Mouse (Mus musculus) MEL (cell line): ENCODE data around the gene Gm3045. TPM values are rescaled to one million over a fixed set of nuclear protein-coding genes. Genes with fewer than 3 reads are reported as not detected.

Source experiments
- DNase-seq: peaks from one replicate; pipeline ENCODE4 v3.0.0; 2011; ENCODE audit warnings: low read depth, low spot score
- H3K27ac ChIP-seq: 2 replicates; pipeline ENCODE4 v1.5.1; 2012; ENCODE audit warnings: low read depth, mild to moderate bottlenecking, control low read depth, low read length, moderate library complexity; ENCODE audit not compliant: control insufficient read depth
- H3K27me3 ChIP-seq, 2 experiments: fragments of 150-350 bp in 1 of 2; sonication (generic) in 1 of 2; 2 replicates each; pipeline ENCODE4 v1.6.1; 2012; ENCODE audit warnings: low read length in 2 of 2, mild to moderate bottlenecking in 2 of 2, improper control_type of control experiment in 1 of 2, moderate library complexity in 1 of 2; ENCODE audit not compliant: insufficient read depth in 2 of 2, control insufficient read depth in 1 of 2
- H3K36me3 ChIP-seq, 2 experiments: 2 replicates each; pipeline ENCODE4 v1.6.1; 2012 to 2014; ENCODE audit warnings: low read length in 2 of 2, improper control_type of control experiment in 1 of 2, inconsistent platforms in 1 of 2, mild to moderate bottlenecking in 1 of 2; ENCODE audit not compliant: insufficient read depth in 2 of 2, control insufficient read depth in 1 of 2
- H3K4me1 ChIP-seq, 2 experiments: fragments of 150-350 bp in 1 of 2; sonication (generic) in 1 of 2; 2 replicates each; pipeline ENCODE4 v1.6.1; 2012; ENCODE audit warnings: low read length in 2 of 2, improper control_type of control experiment in 1 of 2, mild to moderate bottlenecking in 1 of 2; ENCODE audit not compliant: insufficient read depth in 2 of 2, control insufficient read depth in 1 of 2
- H3K4me3 ChIP-seq, 2 experiments: fragments of 150-350 bp in 1 of 2; sonication (generic) in 1 of 2; 2 replicates each; pipeline ENCODE4 v1.5.1; 2012; ENCODE audit warnings: low read depth in 2 of 2, low read length in 2 of 2, mild to moderate bottlenecking in 2 of 2, moderate library complexity in 2 of 2, control low read depth in 1 of 2, improper control_type of control experiment in 1 of 2; ENCODE audit not compliant: control insufficient read depth in 1 of 2, insufficient read depth in 1 of 2
- H3K79me2 ChIP-seq: 2 replicates; pipeline ENCODE4 v1.6.1; 2012; ENCODE audit warnings: mild to moderate bottlenecking, low read length, moderate library complexity; ENCODE audit not compliant: control insufficient read depth, poor library complexity, insufficient read depth
- H3K9ac ChIP-seq: 2 replicates; pipeline ENCODE4 v1.6.1; 2012; ENCODE audit warnings: low read depth, mild to moderate bottlenecking, control low read depth, low read length, moderate library complexity; ENCODE audit not compliant: control insufficient read depth, poor library complexity, severe bottlenecking
- H3K9me3 ChIP-seq: fragments of 150-350 bp; sonication (generic); replicated peaks from 2 replicates; pipeline ENCODE4 v1.6.1; 2012; ENCODE audit warnings: mild to moderate bottlenecking, low read length, improper control_type of control experiment, moderate library complexity; ENCODE audit not compliant: insufficient read depth
- BHLHE40 ChIP-seq: IDR thresholded peaks from 2 replicates; pipeline ENCODE4 v1.6.1; 2012; ENCODE audit warnings: low read depth, mild to moderate bottlenecking, inconsistent platforms, low read length, improper control_type of control experiment, borderline replicate concordance
- CHD1 ChIP-seq: IDR thresholded peaks from 2 replicates; pipeline ENCODE4 v1.6.1; 2012; ENCODE audit warnings: low read depth, mild to moderate bottlenecking, inconsistent platforms, low read length, improper control_type of control experiment
- CHD2 ChIP-seq: IDR thresholded peaks from 2 replicates; pipeline ENCODE4 v1.6.1; 2011; ENCODE audit warnings: low read length, improper control_type of control experiment
- CTCF ChIP-seq, 3 experiments: IDR thresholded peaks in 2 of 3; conservative IDR thresholded peaks in 1 of 3; 2 replicates each; pipeline ENCODE4 v1.5.1; 2011 to 2012; ENCODE audit warnings: low read length in 3 of 3, low read depth in 2 of 3, mild to moderate bottlenecking in 2 of 3, improper control_type of control experiment in 1 of 3, inconsistent platforms in 1 of 3, mixed read lengths in 1 of 3, moderate library complexity in 1 of 3; ENCODE audit not compliant: control insufficient read depth in 1 of 3, insufficient read depth in 1 of 3, poor library complexity in 1 of 3, severe bottlenecking in 1 of 3
- E2F4 ChIP-seq: IDR thresholded peaks from 2 replicates; pipeline ENCODE4 v1.6.1; 2011; ENCODE audit warnings: low read depth, low read length, improper control_type of control experiment, borderline replicate concordance
- EP300 ChIP-seq, 2 experiments: IDR thresholded peaks; 2 replicates each; pipeline ENCODE4 v1.6.1; 2011; ENCODE audit warnings: improper control_type of control experiment in 2 of 2, low read length in 2 of 2, low read depth in 1 of 2, mild to moderate bottlenecking in 1 of 2
- GABPA ChIP-seq: IDR thresholded peaks from 2 replicates; pipeline ENCODE4 v1.6.1; 2012; ENCODE audit warnings: low read depth, mild to moderate bottlenecking, inconsistent platforms, low read length, improper control_type of control experiment, moderate library complexity
- JUND ChIP-seq: IDR thresholded peaks from 2 replicates; pipeline ENCODE4 v1.6.1; 2011; ENCODE audit warnings: low read depth, mild to moderate bottlenecking, improper control_type of control experiment, low read length
- MAFK ChIP-seq: IDR thresholded peaks from 2 replicates; pipeline ENCODE4 v1.6.1; 2011; ENCODE audit warnings: low read depth, mild to moderate bottlenecking, low read length, improper control_type of control experiment, borderline replicate concordance
- MYC ChIP-seq: IDR thresholded peaks from 2 replicates; pipeline ENCODE4 v1.6.1; 2011; ENCODE audit warnings: low read depth, mild to moderate bottlenecking, low read length, improper control_type of control experiment, moderate library complexity
- POLR2AphosphoS5 ChIP-seq: IDR thresholded peaks from 2 replicates; pipeline ENCODE4 v1.6.1; 2012; ENCODE audit warnings: low read depth, borderline replicate concordance, mild to moderate bottlenecking, inconsistent platforms, low read length, moderate library complexity, mixed read lengths
- SMC3 ChIP-seq: IDR thresholded peaks from 2 replicates; pipeline ENCODE4 v1.6.1; 2011; ENCODE audit warnings: low read depth, low read length, improper control_type of control experiment
- TAL1 ChIP-seq: IDR thresholded peaks from 2 replicates; pipeline ENCODE4 v1.6.1; 2012; ENCODE audit warnings: mild to moderate bottlenecking, inconsistent platforms, low read length, moderate library complexity, mixed read lengths
- TBP ChIP-seq: IDR thresholded peaks from 2 replicates; pipeline ENCODE4 v1.8.0; 2011; ENCODE audit warnings: low read depth, low read length, improper control_type of control experiment
- UBTF ChIP-seq: IDR thresholded peaks from 2 replicates; pipeline ENCODE4 v1.6.1; 2012; ENCODE audit warnings: low read depth, mild to moderate bottlenecking, inconsistent platforms, low read length, improper control_type of control experiment, moderate library complexity, borderline replicate concordance; ENCODE audit not compliant: insufficient read depth
- USF2 ChIP-seq, 2 experiments: IDR thresholded peaks; 2 replicates each; pipeline ENCODE4 v1.6.1; 2011 to 2012; ENCODE audit warnings: improper control_type of control experiment in 2 of 2, low read length in 2 of 2, borderline replicate concordance in 1 of 2, inconsistent platforms in 1 of 2, low read depth in 1 of 2, mild to moderate bottlenecking in 1 of 2; ENCODE audit not compliant: insufficient read depth in 1 of 2
- ZMIZ1 ChIP-seq: IDR thresholded peaks from 2 replicates; pipeline ENCODE4 v1.6.1; 2012; ENCODE audit warnings: low read depth, mild to moderate bottlenecking, inconsistent platforms, low read length, improper control_type of control experiment, moderate library complexity
- ZNF384 ChIP-seq: IDR thresholded peaks from 2 replicates; pipeline ENCODE4 v1.6.1; 2012; ENCODE audit warnings: low read depth, mild to moderate bottlenecking, inconsistent platforms, low read length, improper control_type of control experiment
- polyA plus RNA-seq, 2 experiments: library from polyadenylated mRNA; stranded (reverse) in 1 of 2; unstranded in 1 of 2; fragments of >175 nt in 1 of 2; fragments of >200 nt in 1 of 2; gene quantifications; 2 replicates each; pipeline versions ENCODE4 v1.2.1 to v1.2.4; 2012; ENCODE audit warnings: low replicate concordance in 2 of 2, low read depth in 1 of 2; ENCODE audit not compliant: insufficient read length in 2 of 2, insufficient read depth in 1 of 2, missing spikeins in 1 of 2
- total RNA-seq: library from RNA; depleted of rRNA; stranded (reverse); fragments of 300-350 nt; gene quantifications from 2 replicates; pipeline ENCODE4 v1.2.3, GENCODE M21; 2012

Gene Gm3045
- total and polyA plus RNA-seq, 3 experiments, result not detected

DNA sequence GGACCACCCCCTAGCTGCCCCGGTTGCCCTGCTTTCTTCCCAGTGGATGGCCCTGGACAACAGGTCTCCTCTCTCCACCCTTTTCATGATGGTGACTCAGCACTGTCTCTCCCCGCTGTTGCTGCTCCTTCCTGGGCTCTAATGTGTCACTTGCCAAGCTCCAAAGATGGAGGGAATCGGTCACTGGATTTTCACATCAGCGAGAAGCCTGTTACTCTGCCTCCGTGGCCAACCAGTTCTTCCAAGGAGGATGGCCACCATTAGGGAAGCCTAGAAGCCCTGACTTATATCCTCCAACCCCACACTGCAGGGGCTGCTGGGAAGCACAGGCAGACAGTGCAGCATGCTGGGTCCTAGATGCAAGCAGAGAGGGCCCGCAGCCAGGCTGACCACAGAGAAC, 44.8 kb downstream of the Gm3045 start:
- no peaks in the 10 kb centered on the region for H3K9me3 ChIP-seq
- TF ChIP-seq JUND (no peak), ZMIZ1 (no peak), POLR2AphosphoS5 (no peak), EP300 (IDR thresholded peaks at IDR 0.05; ENCODE audit: low read depth in 1 of 2, low read length in 2 of 2) (no peak), CTCF (IDR thresholded peaks at IDR 0.05 in 2 of 3, conservative IDR thresholded peaks at IDR 0.05 in 1 of 3; ENCODE audit: control insufficient read depth in 1 of 3, insufficient read depth in 1 of 3, low read depth in 2 of 3, low read length in 3 of 3, poor library complexity in 1 of 3, severe bottlenecking in 1 of 3) (no peak), MAFK (no peak), E2F4 (no peak), MYC (no peak), SMC3 (no peak), GABPA (no peak), UBTF (no peak), TBP (no peak)
- TF ChIP-seq, all 39 proteins: peak for 0

DNA sequence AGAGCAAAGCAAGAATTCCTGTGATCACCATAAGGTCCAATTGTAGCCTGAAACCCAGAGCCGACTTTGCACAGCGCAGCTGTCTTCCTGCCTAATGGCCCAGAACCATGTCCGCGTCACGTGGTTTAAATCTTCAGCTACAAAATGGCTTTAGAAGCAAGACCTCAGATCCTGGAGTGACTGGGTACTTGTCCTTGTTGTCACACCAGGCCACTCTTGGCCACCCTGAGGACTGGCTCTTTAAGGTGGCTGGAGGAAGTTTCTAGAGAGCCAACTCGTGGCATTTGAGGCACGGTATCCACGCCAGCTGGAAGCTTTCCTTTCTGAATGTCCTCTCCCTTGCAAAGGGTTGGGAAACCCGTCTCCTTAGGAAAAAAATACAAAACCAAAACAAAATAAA, 45.6 kb downstream of the Gm3045 start:
- Histone ChIP-seq H3K27me3 (no peaks in the 10 kb centered on the region), H3K27ac (no peak overlapping the region), H3K4me3 (no peak overlapping the region), H3K9me3 (no peaks in the 10 kb centered on the region), H3K36me3 (no peaks in the 10 kb centered on the region), H3K4me1 (no peaks in the 10 kb centered on the region), H3K9ac (no peak overlapping the region), H3K79me2 (no peaks in the 10 kb centered on the region)
- no peak for DNase-seq
- no peak for TF ChIP-seq CHD1
- no peak for TF ChIP-seq CTCF (IDR thresholded peaks at IDR 0.05 in 2 of 3, conservative IDR thresholded peaks at IDR 0.05 in 1 of 3; ENCODE audit: control insufficient read depth in 1 of 3, insufficient read depth in 1 of 3, low read depth in 2 of 3, low read length in 3 of 3, poor library complexity in 1 of 3, severe bottlenecking in 1 of 3)
- TF ChIP-seq SMC3, result no peak
- TF ChIP-seq USF2 (IDR thresholded peaks at IDR 0.05; ENCODE audit: borderline replicate concordance in 1 of 2, insufficient read depth in 1 of 2, low read depth in 1 of 2, low read length in 2 of 2), result no peak
- no peak for TF ChIP-seq MAFK
- no peak for TF ChIP-seq BHLHE40
- TF ChIP-seq ZMIZ1, result no peak
- TF ChIP-seq TAL1, result no peak
- TF ChIP-seq CHD2, result no peak
- no peak for TF ChIP-seq MYC
- TF ChIP-seq ZNF384, result no peak

More for the DNA sequence above, 44.8 kb downstream of the Gm3045 start:
- Histone ChIP-seq H3K27ac (no peak overlapping the region), H3K27me3 (no peaks in the 10 kb centered on the region), H3K36me3 (no peaks in the 10 kb centered on the region), H3K9ac (no peak overlapping the region), H3K4me1 (no peaks in the 10 kb centered on the region), H3K79me2 (no peaks in the 10 kb centered on the region), H3K4me3 (no peak overlapping the region)
- DNase-seq, result no peak
